ENCODE assay signal across 33 mouse cellular contexts in the genomic region with DNA sequence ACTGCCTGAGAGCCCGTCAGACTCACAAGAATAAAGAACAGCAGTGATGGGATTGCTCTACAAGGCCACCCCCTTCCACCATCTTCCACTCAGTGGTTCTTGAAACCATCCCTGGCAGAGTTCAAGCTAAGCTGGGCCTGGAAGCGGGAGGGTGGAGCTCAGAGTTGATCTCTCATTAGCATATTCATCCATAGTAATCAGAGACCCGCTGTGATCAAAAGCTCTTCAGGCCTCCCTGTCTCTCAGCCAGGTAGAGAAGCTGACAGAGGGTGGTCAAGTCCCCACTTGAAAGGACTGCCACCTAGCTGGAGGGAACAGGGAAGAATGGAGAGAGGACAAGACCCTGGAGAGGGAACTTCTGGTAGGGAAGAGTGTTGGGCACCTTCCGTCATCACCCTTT. TPM values are rescaled to one million over a fixed set of nuclear protein-coding genes. Genes with fewer than 3 reads are reported as not detected.
"Had no signal": no experiment of that assay in that cellular context is flagged by ENCODE, and none has a peak within 500 bp of the region (broad histone marks: within the 10 kb centered on the region; RNA-seq: fewer than 3 reads in every experiment).

No protein-coding gene starts in this region.

- H3K27me3 ChIP-seq: hindbrain, embryonic 12.5 days; hindbrain, embryonic 13.5 days; hindbrain, embryonic 15.5 days; intestine, embryonic 15.5 days; kidney, embryonic 15.5 days had no signal

- H3K4me3 ChIP-seq: heart, embryonic 15.5 days; hindbrain, embryonic 10.5 days; hindbrain, embryonic 12.5 days; hindbrain, embryonic 13.5 days; hindbrain, embryonic 15.5 days; intestine, embryonic 15.5 days; kidney, embryonic 15.5 days; layer of hippocampus, adult 2 months; left cerebral cortex, adult 2 months had no signal

- DNase-seq: heart, postnatal 10 days; heart, postnatal 14 days; heart, postnatal 36 days; heart, postnatal 4 days; kidney, adult 11 months; kidney, adult 18-20 months; kidney, adult 2 months; kidney, adult 8-10 months; kidney, adult 9 months; kidney, postnatal 10 days; kidney, postnatal 14 days; kidney, postnatal 25 days; kidney, postnatal 36 days; kidney, postnatal 4 days; layer of hippocampus, adult 9-11 months; layer of hippocampus, postnatal 36 days had no signal

- H3K27ac ChIP-seq: heart, embryonic 15.5 days; hindbrain, embryonic 10.5 days; hindbrain, embryonic 12.5 days; hindbrain, embryonic 13.5 days; hindbrain, embryonic 14.5 days; hindbrain, embryonic 15.5 days; hindbrain, postnatal 0 days; intestine, embryonic 15.5 days; kidney, embryonic 15.5 days; kidney, postnatal 0 days; layer of hippocampus, adult 2 months; left cerebral cortex, adult 2 months had no signal

- H3K36me3 ChIP-seq: heart, embryonic 15.5 days; hindbrain, embryonic 15.5 days; intestine, embryonic 15.5 days had no signal

- ATAC-seq: hindbrain, embryonic 16.5 days; hindbrain, postnatal 0 days; inflammation-experienced regulatory T-cells, adult 6 months; intestine, embryonic 15.5 days; intestine, embryonic 16.5 days; intestine, postnatal 0 days had no signal

- H3K9me3 ChIP-seq: heart, embryonic 15.5 days; hindbrain, embryonic 10.5 days; hindbrain, embryonic 12.5 days; hindbrain, embryonic 13.5 days; hindbrain, embryonic 15.5 days; intestine, embryonic 15.5 days; kidney, embryonic 15.5 days had no signal

- H3K4me2 ChIP-seq: heart, embryonic 15.5 days; hindbrain, embryonic 12.5 days; hindbrain, embryonic 13.5 days; hindbrain, embryonic 14.5 days; hindbrain, embryonic 15.5 days; intestine, embryonic 15.5 days; kidney, embryonic 15.5 days had no signal

- H3K9ac ChIP-seq: heart, embryonic 15.5 days; hindbrain, embryonic 12.5 days; hindbrain, embryonic 13.5 days; hindbrain, embryonic 14.5 days; hindbrain, embryonic 15.5 days; intestine, embryonic 15.5 days; kidney, embryonic 15.5 days had no signal

- H3K4me1 ChIP-seq: heart, embryonic 15.5 days; hindbrain, embryonic 10.5 days; hindbrain, embryonic 15.5 days; intestine, embryonic 15.5 days; kidney, embryonic 15.5 days had no signal

RNA-seq across cellular contexts. Expression of a gene that starts 8.0 kb away (rescaled TPM):
- total RNA-seq: hematopoietic stem cell, adult 5-6 weeks had no signal
- polyA plus RNA-seq: inflammation-experienced regulatory T-cells, adult 6 months had no signal
